Mouse (Mus musculus) naive thymus-derived CD4-positive, alpha-beta T cell, adult 2 months (primary cell): ENCODE data around the gene Rgs6.

Source experiments
- DNase-seq: peaks from one replicate; pipeline ENCODE4 v3.0.0-alpha.2; 2011; ENCODE audit warnings: low read depth

Gene Rgs6

DNA sequence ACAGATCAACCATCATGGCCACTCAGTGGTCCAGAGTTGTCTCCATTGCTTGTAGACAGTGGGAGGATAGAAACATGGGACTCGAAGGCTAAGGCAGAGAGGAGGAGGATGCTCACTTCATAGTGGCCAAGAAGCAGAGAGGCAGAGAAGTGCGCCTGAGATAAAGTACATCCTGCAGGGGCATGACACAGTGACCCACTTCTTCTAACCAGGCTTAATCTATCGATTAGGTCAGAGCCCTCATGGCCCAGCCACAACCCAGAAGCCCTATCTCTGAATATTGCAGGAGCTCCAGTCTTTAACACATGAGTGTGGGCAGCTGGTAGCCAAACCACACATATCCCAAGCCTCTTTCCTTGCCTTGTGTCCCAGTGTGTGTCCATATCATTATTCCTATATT, 385.7 kb downstream of the Rgs6 start:
- no peak for DNase-seq

DNA sequence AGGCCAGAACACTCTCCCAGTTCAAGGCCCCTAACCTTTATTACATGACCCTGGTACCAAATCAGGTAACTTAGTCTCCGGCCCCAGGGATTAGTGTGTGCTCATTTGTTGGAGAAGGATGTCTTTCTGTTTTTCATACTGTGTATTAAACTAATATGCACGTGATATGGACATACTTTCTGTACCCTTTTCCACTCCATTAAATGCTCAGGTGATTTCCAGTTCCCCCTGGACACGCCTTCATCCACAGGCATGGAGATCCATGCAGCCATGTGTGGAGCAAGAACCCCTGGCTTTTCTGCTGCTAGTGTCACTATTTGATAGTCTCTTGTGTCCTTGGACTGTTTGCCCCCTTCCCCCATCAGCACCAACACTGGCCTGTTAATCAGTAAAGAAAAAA, 390.2 kb downstream of the Rgs6 start:
- no peak for DNase-seq

DNA sequence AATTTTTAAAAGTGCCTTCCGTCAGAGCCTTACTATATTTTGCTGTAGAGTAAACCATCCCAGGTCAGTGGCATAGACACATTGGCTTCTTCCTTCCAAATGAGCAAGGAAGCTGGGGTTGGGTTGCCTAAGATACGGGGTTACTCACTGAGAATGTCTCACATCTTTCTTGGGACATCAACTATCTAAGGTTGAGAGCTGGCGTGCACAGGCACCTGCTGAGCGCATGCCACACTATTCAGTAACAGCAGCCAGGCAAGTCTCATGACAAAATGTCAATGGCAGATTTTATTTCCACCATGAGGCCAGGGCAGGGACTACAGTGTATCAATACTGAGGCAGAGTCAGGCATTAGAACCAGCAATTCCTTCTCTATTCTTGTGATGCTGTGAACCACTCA, 394.6 kb downstream of the Rgs6 start:
- DNase-seq = no peak

DNA sequence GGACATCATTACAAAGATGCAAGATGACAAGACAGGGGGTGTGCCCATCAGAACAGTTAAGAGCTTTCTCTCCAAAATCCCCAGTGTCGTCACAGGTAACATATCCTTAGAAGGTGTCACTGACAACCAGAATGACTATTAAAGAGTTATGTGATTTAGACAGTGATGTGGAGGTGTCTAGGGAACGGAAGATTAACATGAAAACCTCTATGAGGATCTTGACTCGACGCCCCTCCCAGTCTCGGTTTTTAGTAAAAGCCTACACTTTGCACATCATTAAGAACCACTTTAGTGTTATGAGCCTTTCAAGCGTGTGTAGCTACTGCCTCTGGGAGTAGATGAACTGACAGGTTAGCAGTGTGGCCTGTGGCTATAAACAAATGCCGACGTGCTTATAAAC, 397.2 kb downstream of the Rgs6 start:
- no peak for DNase-seq

DNA sequence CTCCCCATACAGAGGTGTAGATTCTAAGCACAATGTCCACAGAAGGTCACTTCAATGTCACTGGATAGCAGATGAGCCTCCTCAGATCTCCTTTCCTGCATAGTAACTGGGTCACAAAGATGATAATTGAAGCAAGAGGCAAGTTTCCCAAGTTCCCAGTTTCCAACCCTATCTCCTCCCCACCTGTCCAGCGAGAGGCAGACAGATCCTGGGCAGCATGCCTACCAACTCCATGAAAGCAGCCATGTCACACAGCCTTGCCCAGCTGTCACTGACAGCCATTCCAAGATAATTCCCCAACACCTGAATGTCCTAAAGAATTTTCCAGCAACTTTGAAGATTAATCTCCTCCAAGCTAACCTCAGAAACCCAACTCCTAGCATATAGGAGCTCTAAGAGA, 399.6 kb downstream of the Rgs6 start:
- no peak for DNase-seq

DNA sequence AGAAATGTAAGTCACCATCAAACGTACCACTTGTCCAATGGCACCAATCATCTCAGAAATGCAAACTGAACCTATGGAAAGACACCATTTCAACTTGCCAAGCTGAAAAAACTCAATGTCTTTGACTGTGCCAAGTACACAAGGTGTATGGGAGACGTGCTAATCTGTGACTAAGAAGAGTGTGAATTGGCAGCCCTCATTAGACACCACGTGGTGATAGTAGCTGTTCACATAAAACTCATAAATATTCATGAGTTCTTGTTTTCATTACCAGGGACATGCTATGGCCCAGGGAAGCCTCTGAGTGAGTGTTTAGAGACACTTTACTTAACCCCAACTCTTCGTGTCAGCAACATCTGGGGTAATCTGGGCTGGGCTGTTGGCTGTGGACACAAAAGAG, 405.8 kb downstream of the Rgs6 start:
- no peak for DNase-seq

DNA sequence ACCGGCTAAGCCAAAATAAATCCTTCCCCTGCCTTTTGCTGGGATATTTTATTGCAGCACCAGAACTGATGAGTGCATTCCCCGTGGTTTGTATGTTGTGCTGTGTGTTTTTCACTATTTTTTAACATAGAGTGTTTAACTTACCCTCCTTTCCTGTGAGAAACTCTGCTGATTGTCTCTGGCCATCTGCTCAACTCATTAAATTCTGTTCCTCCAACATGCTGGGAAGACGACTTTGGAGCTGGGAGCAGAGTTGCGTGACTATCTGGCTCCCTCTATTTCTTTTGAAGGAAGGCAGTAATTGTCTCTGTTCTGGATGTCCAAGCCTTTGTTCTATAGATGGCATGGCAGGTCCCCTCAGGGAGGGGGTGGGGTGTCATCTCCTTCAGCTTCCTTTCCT, 408.7 kb downstream of the Rgs6 start:
- no peak for DNase-seq

- DNase-seq = no peak
Observed at GRCm38 (mm10) chr12:82998682-82999332, 410.7 kb downstream of the Rgs6 start.

- DNase-seq = no peak
Observed at GRCm38 (mm10) chr12:82999333-83000032, 411.4 kb downstream of the Rgs6 start.

GRCm38 (mm10) chr12:83000033-83000570, 412.0 kb downstream of the Rgs6 start:
- DNase-seq = no peak

GRCm38 (mm10) chr12:83000957-83001356, 412.9 kb downstream of the Rgs6 start:
- no peak for DNase-seq

DNA sequence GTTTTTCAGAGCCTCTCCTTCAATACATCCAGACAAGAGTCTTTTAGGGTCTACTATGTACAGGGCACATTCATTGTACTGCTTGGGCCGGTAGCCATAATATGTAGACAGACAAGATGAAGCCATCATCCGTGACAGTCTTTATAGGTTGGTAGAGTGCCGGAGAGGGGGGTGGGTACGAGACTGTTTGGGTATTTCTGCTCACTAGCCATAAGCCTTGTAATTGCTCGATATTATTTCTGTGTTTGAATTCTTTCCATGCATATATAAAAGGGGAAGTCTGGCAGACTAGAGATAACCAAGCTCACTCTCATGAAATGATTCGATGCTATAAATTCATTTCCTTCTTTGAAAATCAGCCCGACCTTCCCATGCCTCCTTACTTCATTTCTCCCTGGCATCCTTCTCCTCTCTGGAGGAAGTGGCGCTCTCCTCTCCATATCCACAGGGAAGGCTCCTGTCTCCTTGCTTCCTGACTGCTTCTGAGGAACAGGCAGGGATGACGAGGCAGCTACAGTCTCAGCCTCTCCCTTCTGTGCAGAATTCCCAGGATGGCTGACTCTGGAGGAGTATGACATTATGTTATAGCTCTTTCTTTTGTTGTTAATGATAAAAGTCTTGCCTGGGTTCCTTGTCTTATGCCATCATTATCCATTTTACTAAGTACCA, 416.1 kb downstream of the Rgs6 start:
- DNase-seq = no peak

GRCm38 (mm10) chr12:83011056-83011565, 423.0 kb downstream of the Rgs6 start:
- no peak for DNase-seq

DNA sequence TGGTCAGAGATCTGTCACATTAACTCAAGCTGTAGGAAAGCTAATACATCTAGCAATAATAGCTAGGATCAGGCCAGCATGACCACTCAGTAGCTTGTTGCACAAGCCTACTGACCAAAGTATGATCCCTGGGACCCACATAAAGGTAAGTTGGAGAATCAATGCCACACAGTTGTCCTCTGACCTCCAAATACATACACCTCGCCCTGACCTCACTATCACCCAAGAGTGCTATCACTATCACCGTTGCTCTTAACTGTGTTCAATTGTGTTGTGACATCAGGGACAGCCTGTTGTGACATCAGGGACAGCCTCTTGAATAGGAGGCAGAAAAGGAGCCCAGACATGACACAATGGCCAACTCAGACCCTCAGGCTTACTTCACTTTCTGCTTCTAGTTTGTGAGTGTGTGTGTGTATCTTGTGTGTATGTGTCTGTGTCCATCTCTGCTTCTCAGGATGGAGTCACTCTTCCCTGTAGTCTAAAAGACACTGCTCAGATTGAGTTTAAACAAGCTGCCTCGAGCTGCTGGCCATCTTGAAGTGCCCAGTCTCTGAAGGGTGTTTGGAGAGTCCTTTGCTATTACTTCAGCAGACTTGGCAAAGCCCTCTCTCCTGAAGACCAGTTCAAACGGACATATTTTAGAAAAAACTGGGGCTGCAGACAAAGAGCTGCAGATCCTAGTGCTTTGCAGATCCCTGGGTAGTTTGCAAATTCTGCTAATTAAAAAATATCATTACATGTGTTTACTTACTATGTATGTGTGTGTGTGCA, 426.0 kb downstream of the Rgs6 start:
- no peak for DNase-seq

DNA sequence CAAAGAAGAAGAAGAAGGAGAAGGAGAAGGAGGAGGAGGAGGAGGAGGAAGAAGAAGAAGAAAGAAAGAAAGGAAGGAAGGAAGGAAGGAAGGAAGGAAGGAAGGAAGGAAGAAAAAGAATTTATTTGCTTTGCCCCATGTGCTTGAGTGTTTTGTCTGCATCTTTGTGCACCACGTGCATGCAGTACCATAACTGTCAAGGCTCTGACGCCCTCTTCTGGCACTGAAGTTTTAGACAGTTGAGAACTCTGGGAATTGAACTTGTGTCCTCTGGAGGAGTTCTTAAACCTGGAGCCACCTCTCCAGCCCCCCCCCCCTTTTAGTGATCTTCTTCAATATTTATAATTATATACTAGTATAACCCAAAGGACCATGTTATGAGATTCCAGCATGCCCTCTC, 426.8 kb downstream of the Rgs6 start:
- DNase-seq = no peak

GRCm38 (mm10) chr12:83015366-83015765, 427.3 kb downstream of the Rgs6 start:
- no peak for DNase-seq

- no peak for DNase-seq
Observed at GRCm38 (mm10) chr12:83016486-83016885, 428.4 kb downstream of the Rgs6 start.

- peak; percentile 72 for DNase-seq
Observed at GRCm38 (mm10) chr12:83018005-83018404, 429.9 kb downstream of the Rgs6 start.

DNA sequence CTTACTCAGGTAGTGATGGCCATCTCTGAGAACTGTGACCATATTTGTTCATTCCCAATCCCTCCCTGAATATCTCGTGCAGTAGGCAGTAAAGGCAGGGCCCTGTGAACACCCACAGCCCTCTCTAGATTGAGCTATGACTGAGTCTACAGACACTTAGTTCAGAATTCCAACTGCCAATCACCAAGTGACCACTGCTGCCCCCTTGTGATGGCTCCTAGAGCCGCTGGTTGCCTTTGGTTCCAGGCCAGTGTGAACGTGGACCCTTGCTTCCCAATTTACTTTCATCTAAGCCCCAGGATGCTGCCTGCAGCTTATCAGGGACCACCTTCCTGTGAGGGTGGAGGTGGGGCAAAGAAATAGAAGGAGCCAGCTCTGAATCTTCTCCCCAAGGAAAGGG, 438.9 kb downstream of the Rgs6 start:
- DNase-seq = no peak

DNA sequence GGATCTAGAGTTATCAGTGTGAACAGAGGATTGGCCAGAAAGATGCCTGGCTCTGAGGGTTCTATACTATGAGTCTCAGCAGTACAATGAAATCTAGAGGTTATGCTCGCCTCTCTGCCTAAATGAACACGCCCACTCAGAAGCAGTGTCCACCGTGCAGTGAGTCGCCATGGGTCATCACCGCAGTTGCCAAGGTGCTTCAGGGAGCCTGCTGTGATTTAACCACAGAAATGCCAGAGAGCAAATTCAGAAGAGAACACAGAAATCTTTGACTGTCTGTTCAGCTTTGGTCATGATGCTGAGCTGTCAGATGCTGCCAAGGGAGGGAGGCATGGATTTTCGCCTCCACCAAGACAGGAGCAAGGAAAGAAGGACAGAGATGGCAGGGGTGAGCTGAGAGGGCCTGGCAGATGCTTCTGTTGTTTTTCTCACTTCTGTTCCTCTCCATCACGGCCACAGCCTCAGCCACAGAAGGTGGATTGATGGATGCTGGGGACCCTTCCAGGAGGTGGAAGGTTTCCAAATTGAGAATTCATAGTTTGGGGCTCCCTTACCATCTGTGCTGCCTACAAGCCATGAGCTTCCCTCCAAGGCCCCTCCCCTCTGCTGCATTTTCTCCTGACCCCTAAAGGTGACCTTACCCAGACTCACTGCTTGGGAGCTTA, 445.2 kb downstream of the Rgs6 start:
- DNase-seq = no peak

- no peak for DNase-seq
Observed at GRCm38 (mm10) chr12:83034859-83035569, 446.9 kb downstream of the Rgs6 start.
